Mouse (Mus musculus) spleen, adult 10 weeks (tissue): ENCODE results near the gene Usp33. TPM values are rescaled to one million over a fixed set of nuclear protein-coding genes. Genes with fewer than 3 reads are reported as not detected.

Experiments used
- polyA plus RNA-seq: library from polyadenylated mRNA; stranded (reverse); fragments of 350-450 nt; fragmentation: Illumina TruSeq; extraction: RNeasy Lipid Tissue Mini Kit (QIAGEN cat#74804); gene quantifications from one replicate; pipeline ENCODE4 v1.2.3, GENCODE M21; 2015; ENCODE audit warnings: low replicate concordance; ENCODE audit not compliant: insufficient read depth

The Usp33 gene
- polyA plus RNA-seq, result 72.5 TPM

GRCm38 (mm10) chr3:152345732-152346632 is at the start of gene Usp33:
Gene Usp33, plus strand, starts transcription at chr3:152346478.

GRCm38 (mm10) chr3:152339862-152340557 is 6.3 kb upstream of the Usp33 start, which contains the start of gene Miga1:
Gene Miga1, minus strand, starts transcription at chr3:152340407.

GRCm38 (mm10) chr3:152395350-152396277 is 49.3 kb downstream of the Usp33 start, which contains the start of gene Zzz3:
Gene Zzz3, plus strand, starts transcription at chr3:152395473.

Other genes with a start within 250 kb of the Usp33 start
- 1.2 TPM for gene Gipc2, start 180.2 kb upstream of the Usp33 start, polyA plus RNA-seq
- gene Dnajb4, start 136.2 kb upstream of the Usp33 start, polyA plus RNA-seq, result 43.9 TPM
- 217 TPM for gene Fubp1, start 136.1 kb upstream of the Usp33 start, polyA plus RNA-seq
- 20.7 TPM for gene Nexn, start 80.1 kb upstream of the Usp33 start, polyA plus RNA-seq
- 18.7 TPM for gene Miga1, start 6.1 kb upstream of the Usp33 start, polyA plus RNA-seq
- gene Zzz3, start 49.0 kb downstream of the Usp33 start, polyA plus RNA-seq, result 72.4 TPM